ENCODE assay signal across 13 mouse cellular contexts in the genomic region with DNA sequence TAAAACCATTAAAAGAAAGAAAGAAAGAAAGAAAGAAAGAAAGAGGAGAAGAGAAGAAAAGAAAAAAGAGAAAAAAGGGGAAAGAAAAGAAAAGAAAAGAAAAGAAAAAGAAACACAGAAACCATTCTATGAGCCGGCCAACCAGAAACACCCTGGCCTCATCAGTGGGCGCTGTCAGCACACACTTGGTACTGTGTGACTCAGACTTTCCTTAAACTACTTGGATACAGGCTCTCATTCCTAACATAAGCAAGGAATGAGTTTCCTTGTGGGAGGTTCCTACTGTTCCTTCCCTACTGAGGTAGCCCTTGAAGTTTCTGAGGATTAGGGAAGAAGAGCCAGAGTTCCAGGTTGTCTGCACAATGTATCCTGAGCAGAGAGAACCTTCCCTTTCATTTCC. TPM values are rescaled to one million over a fixed set of nuclear protein-coding genes. Genes with fewer than 3 reads are reported as not detected.
DNase-seq lines count a peak whose midpoint lies in the region; ATAC-seq and TF ChIP-seq lines count a peak whose summit lies in the region.
"Had no signal": no experiment of that assay in that cellular context is flagged by ENCODE, and none has a peak within 500 bp of the region (broad histone marks: within the 10 kb centered on the region; RNA-seq: fewer than 3 reads in every experiment).

No protein-coding gene starts in this region.

- WGBS in hindbrain, embryonic 14.5 days, result 89% methylated on average over 2 of the region's 2 CpGs
- WGBS in small intestine, adult 2 months, result 45% methylated on average over 2 of the region's 2 CpGs
- WGBS in intestine, embryonic 15.5 days, result 75% methylated on average over 2 of the region's 2 CpGs

- no peak for TF ChIP-seq CTCF in small intestine, adult 2 months (IDR thresholded peaks at IDR 0.05; ENCODE audit: extremely low read depth, insufficient read length, insufficient replicate concordance, low read depth, low read length)

- ATAC-seq in hindbrain, embryonic 14.5 days (ENCODE audit: low FRiP score), result no peak
- ATAC-seq in intestine, embryonic 15.5 days, result no peak

- H3K4me1 ChIP-seq in hindbrain, embryonic 14.5 days (replicated peaks; ENCODE audit: control insufficient read depth, insufficient read depth, low read length), result peaks cover 17% of the 10 kb centered on the region
- H3K4me1 ChIP-seq in small intestine, adult 2 months (ENCODE audit: control insufficient read depth, insufficient read depth, insufficient read length, low read length), result peaks cover 22% of the 10 kb centered on the region; the same call in 1 of the 2 replicates
- peaks cover 16% of the 10 kb centered on the region for H3K4me1 ChIP-seq in intestine, embryonic 15.5 days (replicated peaks)

- peak overlapping the region; percentile 98 for H3K27ac ChIP-seq in hindbrain, embryonic 14.5 days
- 0 out of 2 replicates have a peak overlapping the region, but pooled peaks have one; percentile 36 for H3K27ac ChIP-seq in small intestine, adult 2 months (ENCODE audit: insufficient read depth, low read depth, low read length)
- no peak overlapping the region for H3K27ac ChIP-seq in intestine, embryonic 15.5 days
- H3K27ac ChIP-seq: limb, embryonic 15.5 days had no signal

- TF ChIP-seq POLR2A in small intestine, adult 2 months (IDR thresholded peaks at IDR 0.05; ENCODE audit: low read depth, low read length), result no peak

- no peaks in the 10 kb centered on the region for H3K9me3 ChIP-seq in hindbrain, embryonic 14.5 days (ENCODE audit: control insufficient read depth, low read length)
- H3K9me3 ChIP-seq in intestine, embryonic 15.5 days, result no peaks in the 10 kb centered on the region
- H3K9me3 ChIP-seq: embryonic facial prominence, embryonic 13.5 days; limb, embryonic 15.5 days had no signal

- no peaks in the 10 kb centered on the region for H3K36me3 ChIP-seq in hindbrain, embryonic 14.5 days (replicated peaks; ENCODE audit: control insufficient read depth, insufficient read depth)
- no peaks in the 10 kb centered on the region for H3K36me3 ChIP-seq in small intestine, adult 2 months (ENCODE audit: control insufficient read depth, insufficient read depth, low read length)
- H3K36me3 ChIP-seq in intestine, embryonic 15.5 days, result no peaks in the 10 kb centered on the region
- H3K36me3 ChIP-seq: embryonic facial prominence, embryonic 13.5 days; limb, embryonic 15.5 days had no signal

- H3K4me3 ChIP-seq in hindbrain, embryonic 14.5 days (replicated peaks; ENCODE audit: low read length), result peak overlapping the region; percentile 93; the same call in 1 of the 2 replicates
- H3K4me3 ChIP-seq in small intestine, adult 2 months (ENCODE audit: low read depth, low read length), result no peak overlapping the region
- no peak overlapping the region for H3K4me3 ChIP-seq in intestine, embryonic 15.5 days (replicated peaks)

- H3K27me3 ChIP-seq in hindbrain, embryonic 14.5 days (ENCODE audit: control insufficient read depth, insufficient read depth, low read length), result no peaks in the 10 kb centered on the region
- H3K27me3 ChIP-seq in small intestine, adult 2 months (ENCODE audit: control insufficient read depth, insufficient read depth, low read length), result 0 out of 2 replicates have a peak, but pooled peaks cover 4% of the 10 kb centered on the region
- 0 out of 2 replicates have a peak, but pooled peaks cover 10% of the 10 kb centered on the region for H3K27me3 ChIP-seq in intestine, embryonic 15.5 days (replicated peaks)

- peak overlapping the region; percentile 86 for H3K4me2 ChIP-seq in hindbrain, embryonic 14.5 days (replicated peaks)
- H3K4me2 ChIP-seq in intestine, embryonic 15.5 days (replicated peaks), result no peak overlapping the region

- DNase-seq in lung, postnatal 25 days (ENCODE audit: low spot score), result peak; percentile 37
- no peak for DNase-seq in lung, postnatal 10 days
- peak; percentile 52 for DNase-seq in Muller cell, postnatal 12 days (ENCODE audit: inconsistent ontology term)
- no peak for DNase-seq in hindbrain, embryonic 14.5 days (ENCODE audit: low spot score)
- DNase-seq in left cerebral cortex, adult 11 months (ENCODE audit: low spot score), result no peak
- DNase-seq in spleen, postnatal 4 days (ENCODE audit: low spot score in 2 of 2), result no peak
- DNase-seq: adrenal gland, postnatal 14 days; gastrocnemius, postnatal 36 days; thymus, adult 2 months had no signal

- H3K9ac ChIP-seq in hindbrain, embryonic 14.5 days, result peak overlapping the region; percentile 96
- H3K9ac ChIP-seq in intestine, embryonic 15.5 days, result no peak overlapping the region
- H3K9ac ChIP-seq: embryonic facial prominence, embryonic 13.5 days; limb, embryonic 15.5 days had no signal

RNA-seq across cellular contexts. Expression of gene Spire2, which starts 1.2 kb away (rescaled TPM):
- polyA plus RNA-seq in hindbrain, embryonic 14.5 days (2014; fragmentation: Nextera tagmentation; extraction: Ambion mirVana), result 32.4 and 33.1 TPM in 2 replicates
- polyA plus RNA-seq in small intestine, adult 2 months (2012; rRNA removed), result 20.9 and 56.2 TPM in 2 replicates
- 3.9 and 4.4 TPM in 2 replicates for polyA plus RNA-seq in intestine, embryonic 15.5 days (2015; fragmentation: Nextera tagmentation; extraction: Ambion mirVana)

RNA-seq across cellular contexts. Expression of gene Fanca, which starts 12.9 kb away (rescaled TPM):
- polyA plus RNA-seq in hindbrain, embryonic 14.5 days (2014; fragmentation: Nextera tagmentation; extraction: Ambion mirVana), result 7.4 and 8.3 TPM in 2 replicates
- 10.9 and 14.1 TPM in 2 replicates for polyA plus RNA-seq in small intestine, adult 2 months (2012; rRNA removed)
- polyA plus RNA-seq in intestine, embryonic 15.5 days (2015; fragmentation: Nextera tagmentation; extraction: Ambion mirVana), result 19.5 and 21.8 TPM in 2 replicates

RNA-seq across cellular contexts. Expression of gene Tcf25, which starts 42.3 kb away (rescaled TPM):
- polyA plus RNA-seq in hindbrain, embryonic 14.5 days (2014; fragmentation: Nextera tagmentation; extraction: Ambion mirVana), result 371 and 380 TPM in 2 replicates
- 82.6 and 128 TPM in 2 replicates for polyA plus RNA-seq in small intestine, adult 2 months (2012; rRNA removed)
- 147 and 170 TPM in 2 replicates for polyA plus RNA-seq in intestine, embryonic 15.5 days (2015; fragmentation: Nextera tagmentation; extraction: Ambion mirVana)

Comparison
In these comparisons a context has a peak if more than half of its experiments do, and no peak if none do; other contexts are left out.
1. DNase-seq: peak in lung, postnatal 25 days (single experiment) and Muller cell, postnatal 12 days (single experiment); none in lung, postnatal 10 days (single experiment), hindbrain, embryonic 14.5 days (single experiment), left cerebral cortex, adult 11 months (single experiment) and spleen, postnatal 4 days (0 of 2).